Mouse (Mus musculus): ENCODE results near the gene Ap2s1.

Ap2s1 gene

GRCm38 (mm10) chr7:16793010-16793725 lies 55.0 kb downstream of the Ap2s1 start:
- no peak for DNase-seq (ENCODE audit: low spot score in 2 of 2)

GRCm38 (mm10) chr7:16794886-16795285 lies 56.7 kb downstream of the Ap2s1 start:
- peak; percentile 37 to 41 for DNase-seq (ENCODE audit: low spot score in 2 of 2)

All from thymus, postnatal 10 days (tissue).